Mouse (Mus musculus) embryonic facial prominence, embryonic 14.5 days (tissue): ENCODE measurements at regions not wholly inside any gene's neighbourhood (a gene's known extent, or its start where the extent isn't known, plus 50 kb on each side); places are given as distances from the start of the nearest gene placed in this dataset.
"Not testable (repeated sequence)": the region's sequence is repeated elsewhere in the genome, so short reads cannot be mapped to it uniquely, and the experiment has no call there.

Experiments used
- ATAC-seq: fragments of 200-750 bp; cut with Nextera tagmentation; 2 replicates; pipeline ENCODE4 v1.8.0; 2017; ENCODE audit warnings: low read depth, moderate number of reproducible peaks, moderate TSS enrichment
- DNase-seq: peaks from one replicate; pipeline ENCODE4 v3.0.0-alpha.2; 2015; ENCODE audit warnings: low spot score
- H3K27ac ChIP-seq: fragments of 300-500 bp; sonication (generic); replicated peaks from 2 replicates; pipeline ENCODE4 v1.5.1; 2014; ENCODE audit warnings: low read depth, mild to moderate bottlenecking, low read length, moderate library complexity
- H3K27me3 ChIP-seq: fragments of 300-500 bp; sonication (generic); replicated peaks from 2 replicates; pipeline ENCODE4 v1.6.1; 2014; ENCODE audit warnings: low read length; ENCODE audit not compliant: control insufficient read depth, insufficient read depth
- H3K36me3 ChIP-seq: fragments of 300-500 bp; sonication (generic); 2 replicates; pipeline ENCODE4 v1.6.1; 2014; ENCODE audit warnings: low read length, mixed read lengths; ENCODE audit not compliant: control insufficient read depth, insufficient read depth
- H3K4me1 ChIP-seq: fragments of 300-500 bp; sonication (generic); 2 replicates; pipeline ENCODE4 v1.6.1; 2014; ENCODE audit warnings: antibody characterized with exemption, low read length; ENCODE audit not compliant: control insufficient read depth, insufficient read depth
- H3K4me2 ChIP-seq: fragments of 300-500 bp; sonication (generic); 2 replicates; pipeline ENCODE4 v1.6.1; 2014; ENCODE audit warnings: low read depth, mild to moderate bottlenecking, low read length, moderate library complexity, mixed read lengths
- H3K4me3 ChIP-seq: fragments of 300-500 bp; sonication (generic); 2 replicates; pipeline ENCODE4 v1.5.1; 2014; ENCODE audit warnings: low read depth, mild to moderate bottlenecking, low read length
- H3K9ac ChIP-seq: fragments of 300-500 bp; sonication (generic); 2 replicates; pipeline ENCODE4 v1.6.1; 2014; ENCODE audit warnings: low read depth, mild to moderate bottlenecking, low read length, moderate library complexity, mixed read lengths
- H3K9me3 ChIP-seq: fragments of 300-500 bp; sonication (generic); 2 replicates; pipeline ENCODE4 v1.6.1; 2016; ENCODE audit warnings: low read length; ENCODE audit not compliant: control insufficient read depth
- WGBS: fragments of 180-500 bp; shearing (Covaris S2); extraction: QIAGEN DNeasy Blood & Tissue Kit; methylation state at CpG from one replicate; pipeline ENCODE4 v1.1.7; 2014; 5-methylcytosine and 5-hydroxymethylcytosine counted together

- Histone ChIP-seq H3K36me3 (no peaks in the 10 kb centered on the region), H3K4me2 (no peak overlapping the region), H3K4me3 (no peak overlapping the region), H3K9me3 (peaks cover 7% of the 10 kb centered on the region), H3K27ac (no peak overlapping the region), H3K27me3 (no peaks in the 10 kb centered on the region), H3K9ac (no peak overlapping the region), H3K4me1 (no peaks in the 10 kb centered on the region)
- DNase-seq (no peak), ATAC-seq (no peak)
- WGBS = 60% methylated on average over 1 of the region's 1 CpGs
These were observed 168.7 kb upstream of the Hs6st1 start for GRCm38 (mm10) chr1:35899536-35899935.

GRCm38 (mm10) chr1:35904001-35904547 lies 164.1 kb upstream of the Hs6st1 start:
- ATAC-seq (no peak), DNase-seq (no peak)
- no peak overlapping the region for H3K4me2 ChIP-seq
- H3K27ac ChIP-seq = no peak overlapping the region
- no peaks in the 10 kb centered on the region for H3K9me3 ChIP-seq
- H3K4me1 ChIP-seq = no peaks in the 10 kb centered on the region
- 90% methylated on average over 9 of the region's 9 CpGs for WGBS
- H3K27me3 ChIP-seq = no peaks in the 10 kb centered on the region
- no peak overlapping the region for H3K4me3 ChIP-seq
- no peak overlapping the region for H3K9ac ChIP-seq
- no peaks in the 10 kb centered on the region for H3K36me3 ChIP-seq

GRCm38 (mm10) chr1:35913551-35913950 lies 154.6 kb upstream of the Hs6st1 start:
- no peak for ATAC-seq
- 73% methylated on average over 4 of the region's 4 CpGs for WGBS
- H3K27ac ChIP-seq = no peak overlapping the region

GRCm38 (mm10) chr1:35914175-35914574 lies 154.0 kb upstream of the Hs6st1 start:
- H3K4me2 ChIP-seq, DNase-seq, H3K36me3 ChIP-seq, H3K4me1 ChIP-seq, ATAC-seq, H3K9me3 ChIP-seq, H3K9ac ChIP-seq, H3K4me3 ChIP-seq, H3K27ac ChIP-seq, H3K27me3 ChIP-seq: not testable (repeated sequence)
- WGBS = 92% methylated on average over 8 of the region's 8 CpGs

More at GRCm38 (mm10) chr1:35913551-35913950, 154.6 kb upstream of the Hs6st1 start:
- no peaks in the 10 kb centered on the region for H3K27me3 ChIP-seq
- no peak overlapping the region for H3K9ac ChIP-seq
- H3K9me3 ChIP-seq = no peaks in the 10 kb centered on the region
- H3K4me1 ChIP-seq = no peaks in the 10 kb centered on the region
- H3K4me3 ChIP-seq = no peak overlapping the region
- H3K4me2 ChIP-seq = no peak overlapping the region
- no peak for DNase-seq
- no peaks in the 10 kb centered on the region for H3K36me3 ChIP-seq

- Histone ChIP-seq H3K4me3 (no peak overlapping the region), H3K9ac (no peak overlapping the region), H3K4me2 (no peak overlapping the region), H3K36me3 (no peaks in the 10 kb centered on the region), H3K27ac (no peak overlapping the region), H3K4me1 (no peaks in the 10 kb centered on the region), H3K9me3 (no peaks in the 10 kb centered on the region), H3K27me3 (no peaks in the 10 kb centered on the region)
- ATAC-seq (no peak), DNase-seq (peak; percentile 69)
- WGBS = 68% methylated on average over 6 of the region's 6 CpGs
These were observed 152.7 kb upstream of the Hs6st1 start for GRCm38 (mm10) chr1:35915526-35915925.

GRCm38 (mm10) chr1:35919840-35920734 lies 148.1 kb upstream of the Hs6st1 start:
- no peak overlapping the region for H3K4me3 ChIP-seq
- H3K4me1 ChIP-seq = no peaks in the 10 kb centered on the region
- no peaks in the 10 kb centered on the region for H3K9me3 ChIP-seq
- no peak overlapping the region for H3K27ac ChIP-seq
- no peaks in the 10 kb centered on the region for H3K36me3 ChIP-seq
- ATAC-seq (no peak), DNase-seq (no peak)
- 67% methylated on average over 12 of the region's 12 CpGs for WGBS
- no peak overlapping the region for H3K9ac ChIP-seq
- no peaks in the 10 kb centered on the region for H3K27me3 ChIP-seq
- H3K4me2 ChIP-seq = no peak overlapping the region

GRCm38 (mm10) chr1:35924796-35925195 lies 143.4 kb upstream of the Hs6st1 start:
- Histone ChIP-seq H3K4me1 (peaks cover 14% of the 10 kb centered on the region), H3K4me2 (no peak overlapping the region), H3K9ac (no peak overlapping the region), H3K36me3 (no peaks in the 10 kb centered on the region), H3K27me3 (no peaks in the 10 kb centered on the region), H3K4me3 (no peak overlapping the region), H3K27ac (no peak overlapping the region), H3K9me3 (no peaks in the 10 kb centered on the region)
- ATAC-seq (no peak), DNase-seq (no peak)
- 88% methylated on average over 4 of the region's 4 CpGs for WGBS

GRCm38 (mm10) chr1:35925301-35925700 lies 142.9 kb upstream of the Hs6st1 start:
- H3K4me1 ChIP-seq = peaks cover 14% of the 10 kb centered on the region
- H3K9ac ChIP-seq = no peak overlapping the region
- 88% methylated on average over 4 of the region's 4 CpGs for WGBS
- H3K4me2 ChIP-seq = no peak overlapping the region
- H3K36me3 ChIP-seq = no peaks in the 10 kb centered on the region
- no peak for DNase-seq
- no peak overlapping the region for H3K4me3 ChIP-seq
- ATAC-seq = no peak
- H3K27ac ChIP-seq = no peak overlapping the region
- H3K9me3 ChIP-seq = no peaks in the 10 kb centered on the region
- no peaks in the 10 kb centered on the region for H3K27me3 ChIP-seq
